Mouse (Mus musculus) forebrain, embryonic 11.5 days (tissue): ENCODE results near the gene Sycp1. TPM values are rescaled to one million over a fixed set of nuclear protein-coding genes. Genes with fewer than 3 reads are reported as not detected.

Experiments used
- ATAC-seq: fragments of 200-750 bp; cut with Nextera tagmentation; replicated peaks from 2 replicates; pipeline ENCODE4 v1.8.0; 2017; ENCODE audit warnings: moderate TSS enrichment; ENCODE audit not compliant: low FRiP score
- DNase-seq: peaks from one replicate; pipeline ENCODE4 v3.0.0-alpha.2; 2017; ENCODE audit warnings: low spot score
- H3K27ac ChIP-seq: fragments of 300-500 bp; sonication (generic); 2 replicates; pipeline ENCODE4 v1.5.1; 2014; ENCODE audit warnings: low read depth, low read length
- H3K27me3 ChIP-seq: fragments of 300-500 bp; sonication (generic); 2 replicates; pipeline ENCODE4 v1.6.1; 2014; ENCODE audit warnings: mild to moderate bottlenecking, low read length, mixed read lengths; ENCODE audit not compliant: control insufficient read depth, insufficient read depth
- H3K36me3 ChIP-seq: fragments of 300-500 bp; sonication (generic); 2 replicates; pipeline ENCODE4 v1.6.1; 2014; ENCODE audit warnings: mild to moderate bottlenecking, low read length, moderate library complexity, mixed read lengths; ENCODE audit not compliant: control insufficient read depth, insufficient read depth
- H3K4me1 ChIP-seq: fragments of 300-500 bp; sonication (generic); replicated peaks from 2 replicates; pipeline ENCODE4 v1.6.1; 2014; ENCODE audit warnings: low read length, mixed read lengths; ENCODE audit not compliant: control insufficient read depth, insufficient read depth
- H3K4me2 ChIP-seq: fragments of 300-500 bp; sonication (generic); 2 replicates; pipeline ENCODE4 v1.6.1; 2014; ENCODE audit warnings: low read depth, mild to moderate bottlenecking, low read length, moderate library complexity, mixed read lengths; ENCODE audit not compliant: severe bottlenecking
- H3K4me3 ChIP-seq: fragments of 300-500 bp; sonication (generic); 2 replicates; pipeline ENCODE4 v1.5.1; 2014; ENCODE audit warnings: low read depth, low read length
- H3K9ac ChIP-seq: fragments of 300-500 bp; sonication (generic); 2 replicates; pipeline ENCODE4 v1.6.1; 2014; ENCODE audit warnings: low read length
- H3K9me3 ChIP-seq: fragments of 300-500 bp; sonication (generic); 2 replicates; pipeline ENCODE4 v1.6.1; 2016; ENCODE audit warnings: low read length, mixed read lengths; ENCODE audit not compliant: control insufficient read depth
- WGBS: fragments of 180-500 bp; shearing (Covaris S2); extraction: QIAGEN DNeasy Blood & Tissue Kit; methylation state at CpG from one replicate; pipeline ENCODE4 v1.1.7; 2014; 5-methylcytosine and 5-hydroxymethylcytosine counted together
- polyA plus RNA-seq: library from polyadenylated mRNA; unstranded; fragments of >200 nt; fragmentation: Nextera tagmentation; extraction: Ambion mirVana; gene quantifications from 2 replicates; pipeline ENCODE4 v1.2.1, GENCODE M21; 2014

The Sycp1 gene
- polyA plus RNA-seq, 1 experiment from 2014 or later, result not detected

DNA sequence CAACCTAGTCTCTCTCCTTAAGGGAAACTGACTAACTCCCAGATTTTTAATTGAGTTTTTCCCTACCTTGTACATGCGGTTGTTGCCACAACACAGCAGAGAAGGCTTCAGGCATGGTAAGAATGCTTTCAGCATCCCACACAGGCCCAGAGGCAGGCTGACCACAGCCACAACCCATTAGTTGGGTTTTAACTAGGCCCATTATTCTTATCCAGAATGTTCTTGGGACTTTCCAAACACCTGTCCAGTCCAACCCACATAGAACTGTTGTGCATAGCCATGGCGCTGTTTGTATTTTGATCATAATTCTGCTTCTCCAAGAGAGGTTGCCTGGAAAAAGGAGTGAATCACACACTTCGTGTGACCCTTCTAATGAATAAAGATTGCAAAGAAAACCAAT is 19.2 kb upstream of the Sycp1 start:
- no peak overlapping the region for H3K27ac ChIP-seq
- ATAC-seq (no peak), DNase-seq (no peak)
- no peak overlapping the region for H3K4me3 ChIP-seq
- H3K9me3 ChIP-seq, result no peaks in the 10 kb centered on the region
- H3K4me1 ChIP-seq, result no peaks in the 10 kb centered on the region
- no peaks in the 10 kb centered on the region for H3K27me3 ChIP-seq
- H3K4me2 ChIP-seq, result no peak overlapping the region
- H3K36me3 ChIP-seq, result no peaks in the 10 kb centered on the region
- 85% methylated on average over 3 of the region's 3 CpGs for WGBS
- no peak overlapping the region for H3K9ac ChIP-seq

DNA sequence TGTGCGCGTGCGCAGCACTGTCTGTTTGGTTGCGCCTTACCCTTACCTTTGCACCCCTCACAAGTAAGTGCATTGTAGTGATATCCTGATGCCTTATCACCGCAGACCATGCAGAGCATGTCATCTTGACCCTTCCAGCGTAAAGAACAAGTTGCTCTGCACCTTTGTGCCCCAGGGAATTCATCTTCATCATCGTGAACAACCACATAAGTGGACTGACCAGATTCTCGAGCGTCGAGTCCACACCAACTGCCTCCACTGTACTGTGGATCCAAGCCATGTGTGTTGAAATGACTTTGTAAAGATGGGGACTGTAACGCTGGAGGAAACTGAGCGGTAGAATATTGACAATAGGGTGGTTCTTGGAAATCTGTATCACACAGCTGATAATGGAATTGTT is 18.6 kb upstream of the Sycp1 start:
- ATAC-seq (no peak), DNase-seq (no peak)
- Histone ChIP-seq H3K4me2 (no peak overlapping the region), H3K4me3 (no peak overlapping the region), H3K27ac (no peak overlapping the region), H3K27me3 (no peaks in the 10 kb centered on the region), H3K36me3 (no peaks in the 10 kb centered on the region), H3K9ac (no peak overlapping the region), H3K4me1 (no peaks in the 10 kb centered on the region), H3K9me3 (no peaks in the 10 kb centered on the region)
- 93% methylated on average over 12 of the region's 12 CpGs for WGBS

DNA sequence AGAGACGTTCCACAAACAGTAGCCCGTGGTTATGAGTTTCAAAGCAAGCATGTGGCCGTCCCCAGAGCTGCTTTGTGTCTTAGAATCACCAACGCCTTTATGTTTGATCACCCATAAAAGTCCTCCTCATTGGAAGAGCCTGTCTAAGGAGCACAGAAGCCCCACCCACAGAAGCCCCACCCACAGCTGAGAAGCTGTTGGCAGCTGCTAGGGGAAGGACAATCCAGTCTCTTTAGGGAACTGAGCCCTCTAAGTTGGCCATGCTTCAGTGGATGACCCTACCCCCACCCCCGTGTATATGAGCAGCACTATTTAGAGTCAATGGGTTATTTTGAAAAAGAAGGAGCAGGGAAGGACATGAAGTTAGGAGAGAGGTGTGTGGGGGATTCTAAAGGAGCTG is 11.0 kb upstream of the Sycp1 start:
- WGBS, result 48% methylated on average over 5 of the region's 5 CpGs
- Histone ChIP-seq H3K36me3 (no peaks in the 10 kb centered on the region), H3K4me2 (no peak overlapping the region), H3K9me3 (no peaks in the 10 kb centered on the region), H3K9ac (no peak overlapping the region), H3K27me3 (no peaks in the 10 kb centered on the region), H3K4me3 (no peak overlapping the region), H3K4me1 (no peaks in the 10 kb centered on the region), H3K27ac (no peak overlapping the region)
- DNase-seq (no peak), ATAC-seq (no peak)

DNA sequence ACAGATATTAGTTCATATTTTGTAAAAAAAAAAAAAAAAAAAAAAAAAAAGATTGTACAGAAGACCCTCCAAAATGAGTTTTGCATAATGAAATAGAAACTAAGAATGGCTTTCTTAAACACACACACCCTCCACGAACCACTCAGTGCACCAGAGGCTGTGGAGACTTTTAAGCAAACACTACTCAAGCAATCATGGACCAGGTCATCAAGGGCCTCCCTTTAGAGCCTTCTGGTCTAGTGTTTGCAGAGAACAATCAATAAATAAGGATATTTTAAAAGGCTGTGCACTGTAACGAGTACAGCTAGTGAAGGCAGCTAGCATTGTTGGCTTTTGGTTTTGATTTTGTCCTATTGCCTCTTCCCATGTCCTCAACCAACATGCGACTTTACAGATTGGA is 10.4 kb upstream of the Sycp1 start:
- H3K27ac ChIP-seq, result no peak overlapping the region
- no peaks in the 10 kb centered on the region for H3K27me3 ChIP-seq
- no peak overlapping the region for H3K4me2 ChIP-seq
- no peaks in the 10 kb centered on the region for H3K4me1 ChIP-seq
- no peak overlapping the region for H3K4me3 ChIP-seq
- H3K9ac ChIP-seq, result no peak overlapping the region
- DNase-seq (no peak), ATAC-seq (no peak)
- H3K36me3 ChIP-seq, result no peaks in the 10 kb centered on the region
- WGBS, result 83% methylated on average over 3 of the region's 3 CpGs
- no peaks in the 10 kb centered on the region for H3K9me3 ChIP-seq

DNA sequence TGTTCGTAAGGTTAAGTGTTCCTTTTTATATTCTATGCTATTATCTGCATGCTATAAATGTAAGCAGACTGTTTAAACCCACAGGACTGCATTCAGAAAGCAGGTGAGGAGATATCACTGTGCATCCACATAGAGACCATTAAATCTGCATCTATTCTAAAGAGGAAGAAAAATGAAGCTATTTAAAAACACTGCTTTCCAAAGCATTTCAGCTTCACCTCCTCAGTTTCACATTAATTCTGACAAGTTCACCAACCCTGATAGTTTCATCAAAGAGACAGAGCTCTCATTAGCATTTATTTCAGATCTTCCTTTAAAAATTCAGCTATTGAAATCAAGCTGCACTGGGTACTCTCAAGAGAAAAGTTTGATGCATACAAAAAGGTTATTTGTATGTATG is 2.2 kb upstream of the Sycp1 start:
- H3K27me3 ChIP-seq, result no peaks in the 10 kb centered on the region
- DNase-seq, result no peak

DNA sequence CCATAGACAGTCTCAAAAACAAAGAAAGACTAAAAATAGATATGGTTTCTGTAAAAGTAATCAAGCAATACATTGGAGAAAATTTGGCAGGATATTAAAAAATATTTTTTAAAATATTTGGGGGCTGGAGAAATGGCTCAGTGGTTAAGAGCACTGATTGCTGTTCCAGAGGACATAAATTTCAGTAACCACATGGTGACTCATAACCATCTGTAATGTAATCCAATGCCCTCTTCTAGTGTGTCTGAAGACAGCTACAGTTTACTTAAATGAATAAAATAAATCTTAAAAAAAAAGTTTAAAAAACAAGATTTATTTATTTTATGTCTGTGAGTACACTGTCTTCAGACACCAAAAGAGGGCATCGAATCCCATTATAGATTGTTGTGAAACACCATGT is 36.8 kb downstream of the Sycp1 start:
- H3K4me1 ChIP-seq, result no peaks in the 10 kb centered on the region
- H3K36me3 ChIP-seq, result no peaks in the 10 kb centered on the region
- WGBS, result 97% methylated on average over 1 of the region's 1 CpGs
- no peak overlapping the region for H3K4me3 ChIP-seq
- H3K4me2 ChIP-seq, result no peak overlapping the region
- no peaks in the 10 kb centered on the region for H3K27me3 ChIP-seq
- H3K9ac ChIP-seq, result no peak overlapping the region
- no peaks in the 10 kb centered on the region for H3K9me3 ChIP-seq
- no peak overlapping the region for H3K27ac ChIP-seq
- ATAC-seq (no peak), DNase-seq (no peak)

More for the DNA sequence above, 2.2 kb upstream of the Sycp1 start:
- peaks cover 2% of the 10 kb centered on the region; the same call in 1 of the 2 replicates for H3K9me3 ChIP-seq
- H3K4me1 ChIP-seq, result no peaks in the 10 kb centered on the region
- no peak for ATAC-seq
- H3K36me3 ChIP-seq, result no peaks in the 10 kb centered on the region
- no peak overlapping the region for H3K9ac ChIP-seq
- WGBS, result 85% methylated on average over 1 of the region's 1 CpGs
- no peak overlapping the region for H3K4me2 ChIP-seq
- H3K4me3 ChIP-seq, result no peak overlapping the region
- no peak overlapping the region for H3K27ac ChIP-seq

DNA sequence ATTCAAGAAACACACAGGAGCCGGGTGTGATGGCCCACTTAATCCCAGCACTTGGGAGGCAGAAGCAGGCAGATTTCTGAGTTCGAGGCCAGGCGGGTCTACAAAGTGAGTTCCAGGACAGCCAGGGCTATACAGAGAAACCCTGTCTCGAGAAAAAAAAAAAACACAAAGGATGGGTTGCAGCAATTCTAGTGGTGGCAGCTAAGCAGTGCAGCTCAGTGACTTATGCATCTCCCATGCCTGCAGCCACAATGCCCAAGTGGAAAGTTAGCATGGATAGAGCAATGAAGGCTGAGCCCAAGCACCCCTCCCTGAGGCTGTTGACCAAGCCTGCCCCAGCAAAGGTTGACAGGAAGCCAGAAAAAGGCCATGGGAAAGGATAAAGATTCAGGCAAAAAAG is 55.4 kb downstream of the Sycp1 start:
- no peak overlapping the region for H3K4me2 ChIP-seq
- no peaks in the 10 kb centered on the region for H3K9me3 ChIP-seq
- H3K27ac ChIP-seq, result no peak overlapping the region
- H3K4me3 ChIP-seq, result no peak overlapping the region
- no peaks in the 10 kb centered on the region for H3K4me1 ChIP-seq
- ATAC-seq (no peak), DNase-seq (no peak)
- H3K9ac ChIP-seq, result no peak overlapping the region
- WGBS, result 81% methylated on average over 4 of the region's 4 CpGs
- H3K36me3 ChIP-seq, result no peaks in the 10 kb centered on the region
- no peaks in the 10 kb centered on the region for H3K27me3 ChIP-seq

DNA sequence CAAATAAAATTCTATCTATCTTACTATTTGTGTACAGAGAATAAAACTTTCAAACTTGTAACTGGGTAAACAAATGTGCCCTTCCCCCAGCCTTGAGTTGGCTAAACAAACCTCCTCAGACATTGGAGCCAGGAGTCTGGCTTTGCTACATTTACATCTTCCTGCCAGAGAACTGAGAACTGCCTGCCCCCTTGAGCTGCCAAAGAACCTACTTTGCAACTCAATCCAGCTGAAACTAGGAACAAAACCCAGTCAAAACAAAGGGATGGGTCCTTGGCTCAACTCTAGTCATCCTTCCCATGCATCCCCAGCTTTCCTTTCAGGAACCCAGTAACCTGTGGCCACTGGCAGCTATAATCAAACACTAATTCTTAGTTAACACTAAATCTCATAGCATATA is 87.2 kb downstream of the Sycp1 start:
- H3K27me3 ChIP-seq, result no peaks in the 10 kb centered on the region
- H3K9ac ChIP-seq, result no peak overlapping the region
- no peak overlapping the region for H3K27ac ChIP-seq
- no peak overlapping the region for H3K4me2 ChIP-seq
- H3K9me3 ChIP-seq, result no peaks in the 10 kb centered on the region
- no peak for ATAC-seq
- H3K4me3 ChIP-seq, result no peak overlapping the region
- H3K36me3 ChIP-seq, result no peaks in the 10 kb centered on the region
- H3K4me1 ChIP-seq, result no peaks in the 10 kb centered on the region
- no peak for DNase-seq

DNA sequence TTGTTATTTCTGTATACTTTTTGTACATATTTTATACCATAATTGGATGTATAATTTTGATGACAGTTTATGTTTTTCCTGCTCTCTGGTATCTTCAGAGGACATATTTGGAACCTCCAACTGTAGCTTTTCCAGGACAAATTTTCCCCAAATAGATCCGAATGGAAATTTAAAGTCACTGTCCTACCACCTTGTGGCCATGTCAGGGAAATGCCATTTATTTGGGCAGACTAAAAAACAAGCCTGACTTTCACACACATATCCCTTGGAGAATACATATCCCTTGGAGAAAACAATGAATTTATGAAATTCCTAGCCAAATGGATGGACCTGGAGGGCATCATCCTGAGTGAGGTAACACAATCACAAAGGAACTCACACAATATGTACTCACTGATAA is 93.5 kb downstream of the Sycp1 start:
- H3K27ac ChIP-seq, result no peak overlapping the region
- DNase-seq, result no peak

More for the DNA sequence above, 93.5 kb downstream of the Sycp1 start:
- Histone ChIP-seq H3K4me3 (no peak overlapping the region), H3K4me2 (no peak overlapping the region), H3K27me3 (no peaks in the 10 kb centered on the region), H3K9ac (no peak overlapping the region), H3K4me1 (no peaks in the 10 kb centered on the region), H3K36me3 (no peaks in the 10 kb centered on the region), H3K9me3 (no peaks in the 10 kb centered on the region)
- no peak for ATAC-seq
- WGBS, result 49% methylated on average over 1 of the region's 1 CpGs
